Mouse (Mus musculus) frontal cortex, adult 2 months (tissue): ENCODE measurements around the gene Slc25a18. TPM values are rescaled to one million over a fixed set of nuclear protein-coding genes. Genes with fewer than 3 reads are reported as not detected.

Source experiments
- DNase-seq, 2 experiments: peaks; one replicate each; pipeline ENCODE4 v3.0.0; 2022; ENCODE audit warnings: low spot score in 1 of 2; ENCODE audit errors: extremely low spot score in 1 of 2
- polyA plus RNA-seq: library from polyadenylated mRNA; depleted of rRNA; stranded (reverse); fragments of >200 nt; gene quantifications from 2 replicates; pipeline ENCODE4 v1.2.3, GENCODE M21; 2012; rRNA removed

Gene Slc25a18
- 123 and 130 TPM in 2 replicates for polyA plus RNA-seq

- DNase-seq = peak; percentile 43 to 45
These were observed at the start of gene Slc25a18 for GRCm38 (mm10) chr6:120773149-120773628. Slc25a18 (plus strand) TSS chr6:120773578.

GRCm38 (mm10) chr6:120725986-120726385 is 47.4 kb upstream of the Slc25a18 start:
- DNase-seq = peak in 1 of 2 experiments; percentile 20

- DNase-seq = no peak
These were observed 37.4 kb upstream of the Slc25a18 start for GRCm38 (mm10) chr6:120736011-120736410.

GRCm38 (mm10) chr6:120736566-120736965 is 36.8 kb upstream of the Slc25a18 start:
- DNase-seq = peak in 1 of 2 experiments; percentile 80

- no peak for DNase-seq
These were observed 30.2 kb upstream of the Slc25a18 start for GRCm38 (mm10) chr6:120743130-120743529.

- no peak for DNase-seq
These were observed 29.1 kb upstream of the Slc25a18 start for GRCm38 (mm10) chr6:120744266-120744665.

GRCm38 (mm10) chr6:120746416-120746815 is 27.0 kb upstream of the Slc25a18 start:
- no peak for DNase-seq

- no peak for DNase-seq
These were observed 12.2 kb upstream of the Slc25a18 start for GRCm38 (mm10) chr6:120761151-120761550.

- no peak for DNase-seq
These were observed 3.4 kb upstream of the Slc25a18 start for GRCm38 (mm10) chr6:120769972-120770371.

- no peak for DNase-seq
These were observed 2.0 kb upstream of the Slc25a18 start for GRCm38 (mm10) chr6:120771366-120771765.

GRCm38 (mm10) chr6:120772025-120772424 is 1.4 kb upstream of the Slc25a18 start:
- no peak for DNase-seq

GRCm38 (mm10) chr6:120773763-120774162 is 385 bp downstream of the Slc25a18 start:
- DNase-seq = no peak

- DNase-seq = no peak
These were observed 2.9 kb downstream of the Slc25a18 start for GRCm38 (mm10) chr6:120776286-120776685.

- no peak for DNase-seq
These were observed 4.2 kb downstream of the Slc25a18 start for GRCm38 (mm10) chr6:120777533-120777932.

GRCm38 (mm10) chr6:120778226-120778625 is 4.8 kb downstream of the Slc25a18 start:
- DNase-seq = no peak

- no peak for DNase-seq
These were observed 9.6 kb downstream of the Slc25a18 start for GRCm38 (mm10) chr6:120782948-120783347.

GRCm38 (mm10) chr6:120784351-120784750 is 11.0 kb downstream of the Slc25a18 start:
- DNase-seq = no peak

GRCm38 (mm10) chr6:120788068-120788607 is 14.8 kb downstream of the Slc25a18 start:
- DNase-seq = no peak

GRCm38 (mm10) chr6:120788904-120789303 is 15.5 kb downstream of the Slc25a18 start:
- no peak for DNase-seq

GRCm38 (mm10) chr6:120790153-120790552 is 16.8 kb downstream of the Slc25a18 start:
- DNase-seq = no peak

- DNase-seq = no peak
These were observed 17.3 kb downstream of the Slc25a18 start for GRCm38 (mm10) chr6:120790717-120791116.

- peak in 1 of 2 experiments; percentile 69 for DNase-seq
These were observed 19.6 kb downstream of the Slc25a18 start for GRCm38 (mm10) chr6:120792947-120793346.
